Mouse (Mus musculus): ENCODE measurements around the gene Nfya.

Nfya gene

DNA sequence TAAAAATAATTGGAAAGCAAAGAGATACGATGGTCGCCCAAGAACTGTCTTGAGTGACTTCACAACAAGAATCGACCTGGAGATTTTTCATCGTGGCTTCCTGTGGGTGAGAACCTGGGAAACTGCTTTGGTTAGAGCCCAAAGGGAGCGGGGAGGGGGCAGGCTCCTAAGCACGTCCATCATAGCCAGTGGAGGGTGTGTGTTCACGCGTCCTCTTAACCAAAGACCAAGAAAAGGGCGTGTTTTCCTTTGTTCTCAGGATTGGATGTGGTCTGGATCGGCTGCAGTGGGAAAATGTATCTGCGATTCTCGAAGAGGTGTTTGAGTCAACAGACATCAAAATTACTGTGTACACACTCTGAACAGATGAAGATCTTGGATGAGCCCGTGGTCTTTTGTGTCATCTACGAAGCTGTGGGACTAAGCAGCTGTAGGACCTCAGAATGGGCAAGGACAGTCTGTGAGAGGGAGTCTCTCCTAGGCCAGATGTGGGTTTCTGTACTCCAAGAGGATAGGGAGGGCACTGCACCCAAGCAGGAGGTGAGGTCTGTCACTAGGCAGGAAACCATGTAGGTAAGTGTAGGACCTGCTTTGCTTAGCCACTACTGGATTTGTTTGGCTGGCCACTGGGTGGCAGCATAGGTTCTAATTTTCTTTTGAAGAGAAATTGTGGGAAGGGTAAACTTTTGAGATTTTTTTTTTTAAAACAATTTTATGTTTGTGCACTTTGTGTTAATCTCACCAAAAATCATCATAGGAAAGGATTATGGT, 6.9 kb upstream of the Nfya start:
- POLR2A ChIA-PET, result interaction anchor here in 2 of 4 experiments (0.5 to 0.6 kb wide), 2 partner anchors 231 to 705 kb away, joined by 3 read pairs; no protein-coding TSS in a partner anchor
- CTCF ChIA-PET, result interaction anchor here in 1 of 4 experiments (0.6 kb wide), 1 partner anchor 326 kb away, joined by 5 read pairs; no protein-coding TSS in a partner anchor

DNA sequence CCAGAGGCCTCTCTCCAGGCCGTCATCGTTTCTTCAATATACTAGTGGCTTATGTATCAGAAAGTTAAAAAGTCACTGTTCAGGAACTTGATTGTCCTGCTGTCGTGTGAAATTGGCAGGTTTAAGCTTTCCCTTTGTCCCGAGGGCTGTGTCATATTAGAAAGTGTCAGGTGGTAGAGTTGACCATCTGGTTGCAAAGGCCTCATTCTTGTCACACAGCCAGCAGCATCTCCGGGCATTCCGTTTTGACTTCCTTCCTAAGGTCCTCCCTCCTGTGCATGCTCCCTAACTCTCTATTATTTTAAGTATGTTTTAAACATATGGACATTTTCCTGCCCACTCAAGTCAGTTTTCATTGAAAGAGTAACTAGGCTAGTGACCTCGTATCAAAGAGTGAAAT, 6.3 kb upstream of the Nfya start:
- ChIA-PET CTCF (interaction anchor here in 2 of 4 experiments (0.6 to 1.0 kb wide), 2 partner anchors 18 to 200 kb away, joined by 3 to 23 read pairs; no protein-coding TSS in a partner anchor), POLR2A (interaction anchor here in 3 of 4 experiments (0.5 to 1.4 kb wide), 6 partner anchors 10 to 704 kb away, joined by 3 to 9 read pairs (median 3); partner anchors contain the start of gene Apobec2 (in 1 of the 3))

DNA sequence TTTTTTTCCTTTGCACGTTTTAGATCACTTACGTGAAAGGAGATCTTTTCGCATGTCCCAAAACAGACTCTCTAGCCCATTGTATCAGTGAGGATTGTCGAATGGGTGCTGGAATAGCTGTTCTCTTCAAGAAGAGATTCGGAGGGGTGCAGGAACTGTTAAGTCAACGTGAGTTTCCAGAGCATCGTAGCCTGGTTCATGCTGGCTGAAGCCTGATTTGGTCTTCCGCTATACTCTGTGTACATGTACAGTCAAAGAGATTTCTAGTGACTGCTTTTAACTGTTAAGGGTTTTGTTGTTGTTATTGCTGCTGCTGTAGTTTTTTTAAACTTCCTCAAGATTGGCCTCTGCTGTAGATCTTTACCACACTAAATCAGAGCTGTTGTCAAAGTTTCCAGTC, 1.5 kb upstream of the Nfya start:
- ChIA-PET CTCF (interaction anchor here in 2 of 4 experiments (0.7 kb wide), 2 partner anchors 21 to 123 kb away, joined by 3 read pairs; partner anchors contain the start of gene Apobec2 (in 1 of the 2)), POLR2A (interaction anchor here in 3 of 4 experiments (0.7 to 5.7 kb wide), 16 partner anchors 9 to 796 kb away, joined by 3 to 45 read pairs (median 3); partner anchors contain the start of gene Apobec2 (in 1 of the 3))

DNA sequence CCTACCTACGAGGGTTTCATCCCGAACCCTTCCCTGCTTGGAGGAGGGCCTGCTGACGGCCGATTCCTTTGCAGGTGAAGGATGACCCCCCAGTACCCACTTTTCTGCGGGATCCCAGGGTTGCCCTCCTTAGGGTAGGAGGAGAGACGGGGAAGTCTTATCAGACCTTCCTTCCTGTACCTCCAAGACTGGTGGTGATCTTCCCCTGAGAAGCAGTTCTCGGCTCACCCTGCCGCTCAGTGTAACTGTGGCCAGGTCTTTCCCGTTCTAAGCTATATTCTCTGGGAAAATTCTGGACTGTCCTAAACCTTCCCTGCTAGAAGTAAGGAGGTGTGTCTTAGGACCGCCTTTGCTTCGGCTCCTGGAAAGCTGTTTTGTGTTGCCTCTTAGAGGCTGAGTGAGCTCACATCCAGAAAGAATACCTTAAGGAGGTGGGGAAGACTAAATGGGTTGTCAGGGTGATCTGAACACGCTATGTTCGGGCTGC, 636 bp upstream of the Nfya start:
- CTCF ChIA-PET, result interaction anchor here in 2 of 4 experiments (1.0 to 1.5 kb wide), 4 partner anchors 24 to 309 kb away, joined by 4 to 6 read pairs (median 4); no protein-coding TSS in a partner anchor

DNA sequence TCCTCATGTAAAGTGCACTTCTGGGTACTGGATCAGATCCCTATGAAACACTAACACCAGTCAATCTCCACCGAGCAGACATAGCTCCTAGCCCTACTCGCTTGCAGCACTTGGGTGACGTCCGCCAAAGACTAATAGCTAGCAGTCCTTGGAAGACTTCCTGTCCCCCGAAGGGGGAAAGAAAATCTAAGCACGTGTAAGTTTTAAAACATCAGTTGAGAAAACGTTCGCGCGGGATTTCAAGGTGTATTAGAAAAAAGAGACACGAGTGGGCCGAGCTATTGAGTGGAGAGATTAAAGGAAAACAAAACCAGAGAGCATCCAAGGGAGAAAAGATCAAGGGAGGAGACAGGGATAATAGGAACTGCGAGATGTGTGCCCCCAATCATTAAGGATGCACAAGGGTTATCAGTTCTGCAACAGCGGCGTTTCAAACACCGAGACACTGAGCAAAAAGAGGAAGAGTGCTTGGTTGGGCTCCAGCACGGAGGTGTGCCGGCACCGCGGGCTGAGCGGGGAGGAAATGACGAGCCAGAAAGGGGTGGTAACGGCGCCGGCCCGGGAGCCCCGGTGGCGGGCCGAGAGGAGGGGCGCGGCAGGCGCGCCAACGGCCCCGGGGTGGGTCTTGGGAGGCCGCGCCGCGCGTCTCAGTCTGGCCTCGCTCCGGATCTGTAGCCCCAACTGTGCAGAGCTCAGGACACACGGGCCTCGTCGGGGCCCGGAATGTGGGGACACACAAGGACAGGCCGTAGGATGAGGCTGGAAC, 997 bp downstream of the Nfya start:
- CTCF ChIA-PET, result interaction anchor here in 2 of 4 experiments (0.6 to 1.5 kb wide), 2 partner anchors 45 to 187 kb away, joined by 4 read pairs; no protein-coding TSS in a partner anchor
- POLR2A ChIA-PET, result interaction anchor here in 3 of 4 experiments (0.5 to 5.7 kb wide), 22 partner anchors 8 to 743 kb away, joined by 3 to 45 read pairs (median 4); partner anchors contain the start of genes Apobec2 (in 1 of the 3) and Unc5cl (in 1 of the 3)

More for the DNA sequence above, 636 bp upstream of the Nfya start:
- POLR2A ChIA-PET, result interaction anchor here in 3 of 4 experiments (0.6 to 5.7 kb wide), 34 partner anchors 8 to 815 kb away, joined by 3 to 45 read pairs (median 4); partner anchors contain the start of gene Apobec2 (in 1 of the 3)

DNA sequence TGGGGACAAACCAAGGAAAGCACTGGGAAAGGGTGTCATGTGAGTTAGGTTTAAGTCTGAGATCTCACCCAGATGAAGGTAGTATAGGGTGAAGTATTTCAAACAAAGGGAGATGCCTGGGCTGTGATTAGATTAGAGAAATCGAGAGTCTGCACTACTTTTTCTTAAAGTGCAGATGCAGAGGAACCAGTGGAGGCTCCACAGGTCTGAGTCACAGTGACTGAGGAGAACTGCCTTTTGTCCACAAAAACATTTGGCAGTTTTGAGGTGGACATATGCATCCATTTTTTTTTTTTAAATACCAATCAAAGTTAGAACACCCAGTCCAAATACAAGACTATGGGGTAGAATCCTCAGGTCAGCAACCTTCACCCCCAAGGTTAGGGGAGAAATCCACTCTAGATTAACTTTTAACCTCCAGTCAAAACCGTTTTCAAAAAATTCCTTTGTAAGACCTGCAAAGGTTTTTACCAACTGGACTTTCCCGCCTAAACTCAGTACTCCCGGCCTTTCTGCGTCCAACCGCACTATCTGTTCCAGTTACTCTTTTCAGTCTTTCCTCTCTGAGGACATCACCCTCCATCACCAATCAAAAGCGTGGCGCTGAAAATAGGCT, 1.7 kb downstream of the Nfya start:
- POLR2A ChIA-PET, result interaction anchor here in 3 of 4 experiments (0.6 to 5.7 kb wide), 17 partner anchors 8 to 742 kb away, joined by 3 to 45 read pairs (median 5); partner anchors contain the start of genes Apobec2 (in 1 of the 3) and Unc5cl (in 1 of the 3)
- CTCF ChIA-PET, result interaction anchor here in 1 of 4 experiments (0.6 kb wide), 1 partner anchor 187 kb away, joined by 4 read pairs; no protein-coding TSS in a partner anchor

DNA sequence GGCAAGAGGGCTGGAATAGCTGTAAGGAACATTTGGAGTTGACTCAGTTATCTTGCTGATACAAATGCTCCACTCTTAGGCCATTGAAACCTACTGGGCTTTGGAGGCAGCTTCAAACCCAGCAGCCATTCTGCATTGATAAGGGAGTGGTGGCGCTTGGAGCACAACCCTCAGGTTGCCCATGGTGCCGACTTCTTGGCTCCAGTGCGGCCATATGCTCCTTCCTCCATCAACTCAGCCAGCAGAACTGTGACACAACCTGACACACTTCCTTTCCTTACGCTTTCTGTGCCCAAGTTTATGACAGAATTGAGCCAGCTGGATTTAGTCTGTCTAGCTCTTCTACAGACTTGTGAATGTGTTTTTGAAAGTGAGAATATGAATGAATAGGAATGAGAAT, 2.6 kb downstream of the Nfya start:
- ChIA-PET CTCF (no interaction called here), POLR2A (interaction anchor here in 3 of 4 experiments (0.6 to 3.1 kb wide), 9 partner anchors 8 to 204 kb away, joined by 3 to 13 read pairs (median 5); partner anchors contain the start of gene Unc5cl (in 1 of the 3))

DNA sequence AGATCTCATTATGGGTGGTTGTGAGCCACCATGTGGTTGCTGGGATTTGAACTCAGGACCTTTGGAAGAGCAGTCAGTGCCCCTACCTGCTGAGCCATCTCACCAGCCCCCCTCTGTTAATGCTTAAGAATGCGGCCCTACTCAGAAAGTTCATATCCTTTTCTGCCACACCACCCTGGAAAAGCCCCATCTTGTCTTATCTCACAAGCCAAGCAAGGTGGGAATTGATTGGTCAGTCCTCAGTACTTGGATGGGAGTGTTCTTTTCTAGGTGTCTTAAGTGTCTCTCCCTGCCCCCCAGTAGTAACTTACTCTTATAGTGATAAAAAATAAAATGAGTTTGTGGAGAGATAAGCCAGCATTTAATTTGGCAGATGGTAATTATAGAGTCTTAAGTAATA, 5.0 kb downstream of the Nfya start:
- POLR2A ChIA-PET, result interaction anchor here in 1 of 4 experiments (0.5 kb wide), 1 partner anchor 38 kb away, joined by 7 read pairs; no protein-coding TSS in a partner anchor
- CTCF ChIA-PET, result no interaction called here

DNA sequence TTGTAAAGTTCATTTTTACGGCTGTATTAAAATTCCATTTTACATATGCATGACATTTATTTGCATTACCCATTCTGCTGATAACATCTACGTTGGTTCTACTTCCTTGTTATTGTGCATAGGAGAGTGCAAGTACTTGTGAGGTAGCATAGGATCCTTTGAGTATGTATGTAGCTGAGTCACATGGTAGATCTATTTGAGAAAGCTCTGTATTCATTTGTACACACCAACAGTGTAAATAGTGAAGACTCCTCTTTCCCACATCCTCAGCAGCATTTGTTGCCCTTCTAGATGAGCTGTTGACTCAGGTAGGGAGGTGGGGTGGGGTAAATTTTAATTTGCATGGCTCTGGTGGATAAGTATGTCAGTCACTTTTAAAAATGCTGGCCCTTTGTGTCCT, 5.9 kb downstream of the Nfya start:
- POLR2A ChIA-PET, result no interaction called here
- CTCF ChIA-PET, result no interaction called here

DNA sequence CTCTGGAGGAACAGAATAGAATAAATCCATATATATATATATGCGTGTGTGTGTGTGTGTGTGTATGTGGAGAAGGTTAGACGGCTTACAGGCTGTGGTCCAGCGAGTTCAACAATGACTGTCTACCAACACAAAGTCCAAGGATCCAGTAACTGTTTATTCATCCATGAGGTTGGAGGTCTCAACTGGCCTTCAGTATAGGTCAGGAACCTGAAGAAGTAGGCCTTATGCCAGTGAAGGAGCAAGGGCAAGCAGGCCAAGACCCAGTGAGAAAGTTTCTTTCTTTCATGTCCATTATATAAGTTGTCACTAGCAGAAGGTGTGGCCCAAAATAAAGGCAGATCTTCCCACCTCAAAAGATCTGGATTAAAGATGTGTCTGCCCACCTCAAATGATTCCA, 7.0 kb downstream of the Nfya start:
- CTCF ChIA-PET, result no interaction called here
- POLR2A ChIA-PET, result no interaction called here

DNA sequence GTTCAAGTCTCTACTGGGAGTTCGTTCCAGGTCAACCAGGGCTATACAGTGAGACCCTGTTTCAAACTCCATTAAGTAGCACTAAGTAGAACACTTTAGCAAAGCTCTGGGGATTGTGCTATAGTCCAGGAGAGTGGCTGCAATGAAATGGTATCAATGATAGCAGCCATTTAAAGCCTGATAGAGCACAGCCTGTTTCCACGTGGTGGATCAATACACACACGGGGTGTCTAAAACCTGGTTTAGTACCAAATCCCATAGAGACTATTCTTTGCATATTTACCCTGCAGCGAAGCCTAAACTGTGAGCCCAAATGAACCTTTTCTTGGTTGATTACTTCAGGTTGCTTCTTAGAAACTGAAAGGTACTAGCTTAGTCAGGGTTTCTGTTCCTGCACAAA, 8.0 kb downstream of the Nfya start:
- CTCF ChIA-PET, result no interaction called here

DNA sequence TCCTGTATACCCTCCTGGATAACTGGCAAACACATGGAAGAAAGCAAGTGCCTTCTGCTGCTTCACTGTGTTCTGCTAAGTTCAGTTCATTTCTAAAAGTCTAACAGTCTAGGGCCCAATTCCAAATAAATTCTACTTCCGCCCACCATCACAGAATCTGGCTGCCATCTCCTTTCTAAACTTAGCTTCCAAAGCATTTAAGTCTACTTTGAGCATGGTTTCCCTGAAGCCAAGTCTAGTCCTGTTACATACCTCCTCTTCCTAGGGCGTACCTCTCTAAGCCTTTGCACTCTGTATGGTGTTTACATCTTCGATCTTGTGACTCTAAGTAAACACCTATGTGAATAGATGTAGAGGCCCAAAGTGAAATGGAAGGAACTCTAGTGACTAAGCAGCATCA, 17.1 kb downstream of the Nfya start:
- ChIA-PET CTCF (no interaction called here), POLR2A (interaction anchor here in 2 of 4 experiments (0.6 to 1.5 kb wide), 2 partner anchors 9 to 20 kb away, joined by 4 read pairs; no protein-coding TSS in a partner anchor)

More for the DNA sequence above, 8.0 kb downstream of the Nfya start:
- POLR2A ChIA-PET, result interaction anchor here in 1 of 4 experiments (1.1 kb wide), 1 partner anchor 9 kb away, joined by 3 read pairs; no protein-coding TSS in a partner anchor

DNA sequence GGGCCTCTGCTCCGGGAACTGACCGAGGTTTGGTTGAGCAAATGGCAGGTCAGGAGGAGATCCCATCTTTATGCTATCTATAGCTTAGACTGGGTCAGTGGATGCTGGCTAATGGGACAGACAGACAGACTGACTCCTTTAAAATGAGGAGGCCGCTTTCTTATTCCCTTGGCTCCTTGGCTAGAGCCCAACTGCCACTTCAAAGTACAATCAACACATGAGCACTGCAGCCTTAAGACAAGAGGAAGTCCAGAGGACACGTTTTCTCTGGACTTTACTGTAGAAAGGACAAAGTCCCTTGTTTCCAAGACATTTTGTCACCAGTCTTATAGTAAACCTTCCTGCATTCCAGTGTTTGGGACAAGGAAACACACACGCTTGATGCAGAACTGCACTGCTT, 18.3 kb downstream of the Nfya start:
- ChIA-PET CTCF (interaction anchor here in 2 of 4 experiments (0.8 to 0.9 kb wide), 2 partner anchors 13 to 359 kb away, joined by 3 to 4 read pairs; no protein-coding TSS in a partner anchor), POLR2A (interaction anchor here in 2 of 4 experiments (1.0 to 1.5 kb wide), 4 partner anchors 17 to 46 kb away, joined by 3 to 4 read pairs (median 4); partner anchors contain the start of genes Nfya (in 1 of the 2) and Oard1 (in 1 of the 2))

DNA sequence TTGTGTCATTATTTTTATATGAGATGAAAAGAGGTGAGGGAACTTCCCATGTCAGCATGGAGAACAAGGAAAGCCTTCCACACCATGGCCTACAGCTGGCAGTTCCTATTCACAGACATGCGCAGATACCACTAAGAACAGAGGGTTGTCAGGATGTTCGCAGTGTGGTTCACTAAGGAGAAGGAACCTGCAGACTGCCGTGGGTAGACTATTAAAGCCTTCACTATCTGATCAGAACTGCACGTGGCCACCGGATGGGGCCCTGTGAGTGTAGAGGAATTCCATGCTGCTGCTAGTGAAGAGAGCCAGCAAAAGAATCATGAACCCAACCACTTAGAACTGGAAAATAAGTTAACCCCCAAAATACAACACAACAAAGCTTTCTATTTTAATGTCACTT, 20.3 kb downstream of the Nfya start:
- POLR2A ChIA-PET, result no interaction called here
- CTCF ChIA-PET, result no interaction called here

DNA sequence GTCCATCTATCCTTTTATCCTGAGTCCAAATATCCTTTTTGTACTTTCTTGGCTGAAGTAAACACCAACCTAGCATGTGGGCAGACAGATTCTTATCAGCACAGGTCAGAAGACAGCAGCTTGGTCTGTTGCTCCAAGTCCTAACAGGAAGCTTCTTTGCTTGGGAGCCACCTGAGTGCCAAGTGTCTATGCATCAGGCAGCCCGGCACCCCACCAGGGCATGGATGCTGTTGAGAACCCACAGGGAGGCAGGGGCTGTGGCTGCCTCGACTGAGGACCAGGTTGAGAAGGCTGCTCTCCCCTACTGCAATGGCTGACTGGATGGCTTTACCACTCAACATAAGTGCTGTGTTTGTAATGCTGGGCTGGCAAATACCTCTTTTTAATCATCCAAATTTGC, 21.0 kb downstream of the Nfya start:
- ChIA-PET CTCF (interaction anchor here in 1 of 4 experiments (0.5 kb wide), 1 partner anchor 257 kb away, joined by 4 read pairs; no protein-coding TSS in a partner anchor), POLR2A (interaction anchor here in 1 of 4 experiments (1.1 kb wide), 1 partner anchor 20 kb away, joined by 3 read pairs; no protein-coding TSS in a partner anchor)

DNA sequence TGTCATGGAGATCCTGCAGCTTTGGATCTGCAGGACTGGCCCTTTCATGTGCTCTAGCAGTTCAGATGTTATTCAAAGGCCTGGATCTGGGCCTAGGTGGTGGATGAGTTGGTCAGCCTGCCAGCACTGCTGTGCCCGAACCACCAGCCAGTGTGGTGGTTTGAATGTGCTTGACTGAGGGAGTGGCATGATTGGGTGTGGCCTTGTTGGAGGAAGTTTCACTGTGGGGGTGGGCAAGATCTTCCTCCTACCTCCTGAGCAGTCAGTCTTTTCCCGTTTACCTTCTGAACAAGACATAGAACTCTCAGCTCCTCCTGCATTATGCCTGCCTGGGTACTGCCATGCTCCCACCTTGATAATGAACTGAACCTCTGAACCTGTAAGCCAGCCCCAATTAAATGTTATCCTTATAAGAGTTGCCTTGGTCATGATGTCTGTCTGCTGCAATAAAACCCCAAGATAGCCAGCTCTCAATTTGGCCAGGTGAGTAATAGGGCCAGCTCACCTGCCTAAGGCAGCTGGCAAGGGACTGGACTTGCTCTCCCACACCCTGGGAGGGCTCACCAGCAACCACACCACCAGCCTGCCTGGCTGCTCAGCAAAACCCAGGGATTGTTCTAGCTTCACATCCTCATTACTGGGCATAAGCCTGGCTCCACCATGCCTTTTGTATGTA, 23.8 kb downstream of the Nfya start:
- POLR2A ChIA-PET, result interaction anchor here in 1 of 4 experiments (1.0 kb wide), 1 partner anchor 57 kb away, joined by 4 read pairs; no protein-coding TSS in a partner anchor

DNA sequence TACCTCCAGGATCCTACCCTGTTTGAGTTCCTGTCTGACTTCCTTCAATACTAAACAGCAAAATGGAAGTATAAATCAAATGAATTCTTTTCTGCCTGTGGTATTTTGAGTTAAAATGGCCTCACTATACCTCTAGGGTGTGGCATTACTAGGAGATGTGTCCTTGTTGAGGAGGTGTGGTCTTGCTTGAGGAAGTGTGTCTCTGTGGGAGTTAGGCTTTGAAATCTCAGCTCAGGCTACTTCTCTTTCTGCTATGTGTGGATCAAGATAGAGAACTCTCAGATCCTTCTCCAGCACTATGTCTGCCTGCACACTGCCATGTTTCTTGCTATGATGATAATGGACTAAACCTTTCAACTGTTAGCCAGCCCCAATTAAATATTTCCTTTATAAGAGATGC, 30.7 kb downstream of the Nfya start:
- ChIA-PET POLR2A (no interaction called here), CTCF (interaction anchor here in 1 of 4 experiments (1.0 kb wide), 1 partner anchor 88 kb away, joined by 3 read pairs; no protein-coding TSS in a partner anchor)

More for the DNA sequence above, 23.8 kb downstream of the Nfya start:
- CTCF ChIA-PET, result no interaction called here
